Mouse (Mus musculus) kidney, adult 2 months (tissue): ENCODE measurements around the gene Tm9sf2.

ENCODE experiments used
- CTCF ChIP-seq: fragments of 200-500 bp; conservative IDR thresholded peaks from 2 replicates; pipeline ENCODE4 v1.5.1; 2011; ENCODE audit warnings: low read depth, mild to moderate bottlenecking, control low read depth, low read length, moderate library complexity, mixed read lengths; ENCODE audit not compliant: insufficient read depth, insufficient read length
- POLR2A ChIP-seq: fragments of 200-500 bp; IDR thresholded peaks from one replicate; pipeline ENCODE4 v1.6.1; 2011; ENCODE audit warnings: low read depth, low read length, control low read depth

DNA sequence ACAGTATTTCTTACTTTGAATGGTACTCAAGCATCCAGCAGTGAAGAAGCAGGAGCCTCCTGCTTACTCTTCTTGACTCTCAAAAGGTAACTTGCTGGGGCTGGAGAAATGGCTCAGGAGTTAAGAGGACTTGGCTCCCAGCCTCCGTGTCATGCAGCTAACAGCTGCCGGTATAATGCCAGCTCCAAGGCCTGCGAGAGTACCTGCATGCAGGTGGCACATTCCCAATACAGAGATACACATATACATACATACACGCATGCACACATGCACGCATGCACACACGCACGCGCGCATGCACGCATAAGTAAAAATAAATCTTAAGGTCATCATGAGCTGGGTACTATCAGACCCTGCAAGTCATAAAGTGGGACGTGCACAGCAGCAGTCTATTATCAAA, 10.5 kb upstream of the Tm9sf2 start:
- no peak for TF ChIP-seq CTCF
- no peak for TF ChIP-seq POLR2A
